Mouse (Mus musculus) MN1 (cell line): ENCODE results near the gene Lpar1.

Source experiments
- DNase-seq: peaks from one replicate; pipeline ENCODE4 v3.0.0-alpha.2; 2016; ENCODE audit warnings: low spot score

The Lpar1 gene

DNA sequence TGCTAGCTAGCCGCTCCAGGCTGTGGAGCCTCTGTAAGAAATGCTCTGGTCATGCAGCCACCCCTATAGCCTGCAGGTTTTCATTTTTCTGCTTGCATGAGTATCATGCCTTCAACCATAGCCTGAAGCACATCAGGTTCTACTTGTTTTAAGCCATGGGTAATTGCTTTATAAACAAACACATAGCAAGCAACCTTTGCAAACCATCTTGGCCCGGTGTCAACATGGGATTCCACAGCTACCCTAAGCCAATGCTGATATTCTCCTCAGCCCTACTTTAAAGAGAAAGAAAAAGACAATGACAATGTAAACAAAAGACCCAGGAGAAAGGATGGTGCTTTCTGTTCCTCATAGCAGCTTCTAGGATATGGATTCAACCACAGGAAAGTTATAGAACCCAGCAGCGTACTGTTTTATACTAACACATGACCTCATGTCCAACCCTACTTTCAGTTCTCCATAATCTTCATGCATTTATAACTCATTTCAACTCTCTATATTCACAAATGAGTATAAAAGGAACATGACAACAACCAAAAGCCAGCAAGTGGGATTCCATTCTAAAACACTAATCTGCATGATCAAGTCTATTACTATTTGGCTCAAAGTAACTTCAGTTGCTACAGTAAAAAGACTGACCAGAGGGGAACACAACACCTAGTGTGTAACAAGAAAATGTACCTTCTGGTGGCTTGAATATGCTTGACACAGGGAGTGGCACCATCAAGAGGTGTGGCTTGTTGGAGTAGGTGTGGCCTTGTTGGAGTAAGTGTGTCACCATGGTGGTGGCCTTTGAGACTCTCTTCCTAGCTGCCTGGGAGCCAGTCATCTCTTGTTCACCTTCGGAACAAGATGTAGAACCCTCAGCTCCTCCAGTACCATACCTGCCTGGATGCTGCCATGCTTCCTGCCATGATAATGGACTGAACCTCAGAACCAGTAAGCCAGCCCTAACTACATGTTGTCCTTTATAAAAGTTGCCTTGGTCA is 46.9 kb downstream of the Lpar1 start:
- no peak for DNase-seq

DNA sequence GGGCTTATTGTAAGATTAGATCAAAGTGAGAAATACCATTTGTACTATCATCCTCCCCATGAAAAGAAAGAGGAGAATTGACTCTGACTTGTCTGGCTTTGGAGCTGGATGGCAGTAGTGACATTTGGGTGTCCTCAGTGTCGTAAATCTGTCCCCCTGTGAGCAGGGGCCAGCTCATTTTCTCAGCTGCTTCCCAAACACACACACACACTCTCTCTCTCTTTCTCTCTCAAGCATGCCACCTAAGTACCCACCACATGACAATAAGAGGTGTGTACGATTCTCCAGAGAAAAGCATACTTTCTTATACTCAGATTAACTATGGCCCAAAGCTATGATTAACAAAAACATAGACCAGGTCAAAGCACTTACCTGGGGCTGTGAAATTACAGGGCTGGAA is 49.4 kb downstream of the Lpar1 start:
- no peak for DNase-seq

DNA sequence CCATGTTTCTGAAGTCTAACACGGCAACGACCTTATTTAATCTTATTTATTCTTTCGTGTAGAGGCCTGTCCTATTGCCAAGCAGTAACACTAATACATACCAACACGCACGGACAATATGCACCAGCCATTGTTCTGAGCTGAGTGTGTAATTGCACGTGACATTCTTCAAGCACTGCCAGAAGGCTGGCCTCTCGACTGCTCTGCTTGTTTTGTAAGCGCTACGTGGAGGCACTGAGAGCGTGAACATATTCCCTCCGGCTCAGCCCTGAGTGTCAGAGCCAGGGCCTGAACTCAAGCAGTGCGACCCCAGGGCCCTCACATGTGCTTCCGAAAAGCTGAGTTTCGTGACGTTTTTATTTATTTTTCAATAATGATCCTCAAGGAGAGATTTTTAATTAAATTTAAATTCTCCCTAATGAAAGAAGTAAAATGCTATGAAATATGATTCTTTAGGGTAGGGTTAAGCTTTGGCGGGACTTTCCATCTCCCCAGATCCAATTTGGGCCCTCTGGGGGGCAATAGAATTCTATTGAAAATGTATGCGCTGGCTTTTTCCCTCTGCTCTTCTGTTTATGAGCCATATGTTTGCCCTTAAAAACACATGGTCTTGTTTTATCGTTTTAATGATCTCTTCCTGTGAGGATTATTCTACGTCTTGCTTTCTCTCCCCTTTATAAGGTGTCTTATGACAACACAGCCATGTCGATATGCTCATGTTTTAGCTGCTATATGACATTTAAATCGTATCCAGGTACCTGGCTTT is 52.5 kb downstream of the Lpar1 start:
- DNase-seq: no peak

DNA sequence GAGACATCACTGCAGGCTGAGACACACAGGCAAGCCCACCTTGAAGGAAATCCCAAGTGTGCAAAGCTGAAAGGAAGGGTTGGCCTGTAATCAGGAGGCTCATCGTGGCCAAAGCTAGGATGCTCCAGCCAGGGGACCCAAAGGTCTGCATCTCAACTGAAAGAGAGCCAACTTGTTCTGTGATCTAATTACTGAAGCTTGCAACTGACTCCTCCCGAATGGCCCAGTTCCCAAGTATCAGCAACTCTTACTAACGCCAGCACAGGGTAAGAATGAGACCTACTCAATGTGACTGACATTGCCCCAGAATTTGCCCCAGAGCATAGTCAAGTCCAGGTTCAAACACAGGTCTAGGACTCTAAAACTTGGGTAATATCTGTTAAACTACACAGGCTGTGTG is 53.9 kb downstream of the Lpar1 start:
- DNase-seq: no peak

DNA sequence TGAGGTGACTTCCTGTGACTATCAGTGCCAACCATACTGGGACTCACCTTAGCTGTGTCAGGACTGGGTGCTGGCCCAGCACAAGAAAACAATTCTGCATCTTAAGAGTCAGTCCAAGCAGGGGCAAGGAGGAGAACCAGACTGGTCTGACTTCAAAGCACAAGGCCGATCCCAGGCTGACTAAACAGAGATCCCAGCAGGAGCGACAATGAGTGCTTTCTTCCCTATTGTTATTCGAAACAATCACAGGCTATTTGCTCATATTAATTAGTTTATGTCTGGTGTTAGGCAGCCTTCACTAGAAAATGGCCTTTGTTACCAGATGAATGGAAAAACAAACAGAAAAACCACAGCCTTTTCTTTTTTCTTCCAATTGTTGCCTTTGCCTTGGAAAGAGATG is 54.5 kb downstream of the Lpar1 start:
- DNase-seq: no peak

DNA sequence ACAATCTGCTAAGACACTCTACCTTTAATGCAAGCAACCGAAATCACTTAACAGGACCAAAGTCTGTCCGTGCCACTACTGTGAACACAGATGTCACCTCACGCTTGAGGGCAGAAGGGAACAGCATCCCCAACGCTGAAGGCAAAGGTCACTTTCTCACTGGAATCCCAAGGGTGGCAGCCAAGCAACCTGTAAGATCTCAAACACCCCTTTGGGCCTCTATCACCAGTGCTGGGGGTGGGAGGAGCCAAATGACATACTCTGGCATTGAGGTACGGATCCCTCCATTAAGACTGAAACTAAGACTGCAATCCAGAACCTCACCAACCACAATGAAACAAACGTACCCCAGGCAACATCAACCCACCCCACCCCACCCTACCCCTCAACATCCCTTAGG is 55.0 kb downstream of the Lpar1 start:
- no peak for DNase-seq

DNA sequence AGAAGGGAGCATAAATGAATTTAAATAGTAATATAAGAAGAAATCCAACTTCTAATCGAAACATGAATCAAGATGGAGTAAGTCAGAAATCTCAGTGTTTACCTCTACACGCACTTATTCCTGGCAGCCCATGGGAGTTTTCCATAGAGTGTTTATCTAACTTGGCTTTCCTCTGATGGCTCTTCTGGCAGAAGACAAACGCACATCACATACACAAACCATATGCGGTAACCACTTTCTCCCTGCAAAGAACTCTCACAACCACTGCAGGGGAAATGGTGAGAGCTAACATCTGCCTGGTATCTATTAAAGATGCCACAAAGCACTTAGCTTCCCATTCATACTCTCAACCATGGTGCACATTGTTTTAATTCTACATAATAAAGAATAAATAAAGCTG is 56.4 kb downstream of the Lpar1 start:
- no peak for DNase-seq

DNA sequence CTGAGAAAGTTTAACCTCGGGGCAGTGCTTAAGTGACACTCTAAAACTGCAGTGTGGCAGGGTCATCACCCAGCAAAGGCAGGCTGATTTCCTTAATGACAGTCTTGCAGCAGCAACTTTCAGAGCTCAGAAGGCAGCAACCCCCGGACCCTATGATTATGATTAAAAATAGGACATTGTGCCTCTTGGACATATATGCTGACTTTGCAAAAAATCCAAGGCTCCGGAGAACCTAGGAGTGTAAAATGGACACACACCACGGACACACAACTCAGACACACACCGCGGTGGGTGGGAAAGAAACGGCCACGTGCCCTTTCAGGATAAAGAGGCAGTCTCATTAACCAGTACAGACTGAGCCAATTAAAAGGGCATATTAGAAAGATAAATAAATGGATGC is 57.0 kb downstream of the Lpar1 start:
- DNase-seq: no peak

DNA sequence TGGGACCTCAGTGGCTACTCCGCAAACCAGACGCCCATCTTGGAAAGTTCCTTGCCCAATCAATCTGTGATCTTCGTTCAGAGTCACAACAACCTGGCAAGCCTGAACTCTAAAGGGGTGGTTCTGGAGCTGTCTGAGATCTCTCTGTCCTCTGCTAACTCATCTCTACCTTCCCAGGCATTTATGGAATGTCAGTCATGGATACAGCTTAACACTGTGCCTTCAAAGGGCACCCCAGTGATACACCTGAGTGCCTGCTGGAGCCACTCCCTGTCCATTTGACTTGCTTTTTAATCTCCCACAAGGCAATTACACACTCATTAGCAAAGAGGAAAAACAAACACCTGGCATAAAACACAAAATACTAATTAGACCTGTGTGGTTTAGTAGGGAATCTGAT is 62.0 kb downstream of the Lpar1 start:
- no peak for DNase-seq

DNA sequence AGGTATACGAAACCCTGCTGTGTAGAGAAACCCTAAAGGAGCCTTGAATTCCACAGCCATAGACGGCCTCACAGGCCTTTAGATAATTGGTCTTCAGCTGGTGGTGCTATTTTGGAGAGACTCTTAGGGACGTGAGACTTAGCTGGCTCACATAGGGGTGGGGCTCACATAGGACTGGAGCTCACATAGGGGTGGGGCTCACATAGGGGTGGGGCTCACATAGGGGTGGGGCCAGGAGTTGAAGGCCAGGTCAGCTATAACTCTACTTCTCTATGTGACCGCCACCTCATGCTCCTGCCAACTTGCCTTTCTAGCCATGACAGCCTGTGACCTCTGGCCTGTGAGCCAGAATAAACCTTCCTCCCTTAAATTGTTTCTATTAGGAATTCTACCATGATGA is 63.3 kb downstream of the Lpar1 start:
- DNase-seq: no peak

DNA sequence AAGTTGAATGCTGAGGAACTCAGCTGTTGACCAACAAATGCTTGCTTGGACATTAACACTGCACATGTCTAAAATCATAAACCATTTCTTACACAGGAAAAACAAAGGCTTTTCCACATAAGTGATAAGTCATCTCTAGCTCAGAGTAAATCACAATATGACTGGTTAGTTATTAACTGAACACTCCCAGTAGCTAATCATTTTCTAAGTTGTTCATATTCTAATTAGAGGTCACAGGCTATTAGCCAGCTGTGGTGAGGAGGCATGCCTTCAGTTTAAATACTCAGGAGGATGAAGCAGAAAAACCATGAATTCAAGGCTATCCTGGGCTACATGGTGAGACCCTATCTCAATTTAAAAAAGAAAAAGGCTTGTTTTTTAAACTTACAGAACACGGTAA is 75.1 kb downstream of the Lpar1 start:
- no peak for DNase-seq

DNA sequence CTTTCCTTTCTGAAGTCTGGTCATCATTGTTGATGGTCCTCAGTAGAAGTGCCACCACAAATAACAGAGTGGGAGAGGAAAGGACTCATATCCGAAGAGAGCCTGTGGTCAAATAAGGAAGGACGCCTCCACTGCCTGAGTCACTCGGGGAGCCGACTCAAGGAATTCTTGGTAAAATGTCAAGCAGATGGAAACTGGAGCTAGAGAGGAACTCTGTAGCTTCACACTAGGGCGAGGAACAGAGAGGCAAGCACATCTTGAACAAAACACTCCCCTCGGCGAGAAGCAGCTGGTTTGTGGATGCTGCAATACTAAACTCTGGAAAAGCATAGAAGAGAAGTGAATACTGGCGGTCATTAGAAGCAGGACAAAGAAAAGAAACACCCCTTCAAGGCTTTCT is 76.0 kb downstream of the Lpar1 start:
- no peak for DNase-seq

DNA sequence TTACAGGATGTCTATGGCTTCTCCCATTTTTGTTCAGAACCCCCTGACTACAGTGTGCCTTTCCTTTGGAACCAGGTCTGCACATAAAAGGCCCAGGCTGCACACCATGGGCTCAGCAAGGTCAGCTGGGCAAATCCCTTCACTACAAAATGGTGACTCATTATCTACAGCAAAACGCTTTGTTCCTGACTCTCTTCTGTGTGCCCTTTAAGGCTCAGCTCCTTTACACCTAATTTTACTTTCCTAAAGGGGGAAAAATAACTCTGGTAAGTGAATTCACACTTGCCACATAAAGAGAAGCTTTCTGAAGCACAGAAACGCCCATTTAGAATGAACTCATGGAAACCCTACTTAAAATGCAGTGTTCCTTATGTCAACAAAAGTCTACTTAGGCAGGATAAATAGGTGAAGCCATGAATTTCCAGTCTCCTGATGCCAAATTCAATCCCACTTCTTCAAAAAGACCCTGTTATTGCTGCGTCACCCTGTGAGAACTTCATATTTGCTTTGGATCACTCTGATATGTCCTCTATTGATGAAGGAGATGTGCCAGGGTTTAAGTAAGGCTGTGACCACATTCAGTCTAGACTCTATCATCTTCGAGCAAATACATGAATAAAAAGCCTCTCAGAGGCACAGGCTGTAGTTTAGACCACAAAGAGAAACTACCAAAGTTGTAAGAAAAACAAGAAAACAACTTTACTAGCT is 82.3 kb downstream of the Lpar1 start:
- DNase-seq: no peak

DNA sequence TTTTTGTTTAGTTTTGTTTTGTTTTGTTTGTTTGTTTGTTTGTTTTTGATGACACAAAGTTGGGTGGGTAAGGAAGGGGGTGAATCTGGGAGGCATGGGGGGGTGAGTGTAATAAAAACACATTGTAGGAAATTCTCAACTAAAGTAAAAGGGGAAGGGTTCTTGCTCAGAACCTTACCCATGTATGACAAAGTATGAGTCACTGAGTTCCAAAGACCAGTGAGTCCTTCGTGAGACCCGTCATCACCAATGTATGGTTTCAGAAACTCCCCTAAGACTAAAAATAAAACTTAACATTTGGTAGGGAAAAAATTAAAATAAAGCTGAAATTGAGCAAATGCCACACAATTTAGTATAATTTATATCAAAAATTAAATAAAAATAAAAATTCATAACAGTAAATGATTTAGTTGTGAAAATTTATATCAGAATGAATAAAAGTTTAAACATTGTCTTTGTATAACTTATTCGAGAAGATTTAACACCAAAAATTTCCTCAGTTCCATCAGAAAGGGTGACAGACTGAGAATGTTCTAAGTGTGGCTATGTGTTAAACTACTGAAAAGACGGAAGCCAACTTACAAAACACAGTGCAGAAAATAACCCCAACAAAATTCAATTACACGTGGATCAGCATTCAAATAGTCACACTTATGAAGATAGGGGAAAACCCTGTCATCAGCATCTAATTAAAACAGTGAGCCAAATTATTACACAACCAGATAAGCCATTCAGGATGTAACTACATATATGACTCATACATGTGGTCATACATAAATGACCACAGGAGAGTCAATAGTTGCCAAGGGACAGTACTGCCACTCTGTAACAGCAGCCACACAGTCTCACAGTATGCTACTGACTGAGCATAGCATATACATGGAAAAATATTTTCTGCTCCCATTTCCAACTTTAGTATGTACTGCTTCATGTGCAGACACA is 83.8 kb downstream of the Lpar1 start:
- DNase-seq: no peak

DNA sequence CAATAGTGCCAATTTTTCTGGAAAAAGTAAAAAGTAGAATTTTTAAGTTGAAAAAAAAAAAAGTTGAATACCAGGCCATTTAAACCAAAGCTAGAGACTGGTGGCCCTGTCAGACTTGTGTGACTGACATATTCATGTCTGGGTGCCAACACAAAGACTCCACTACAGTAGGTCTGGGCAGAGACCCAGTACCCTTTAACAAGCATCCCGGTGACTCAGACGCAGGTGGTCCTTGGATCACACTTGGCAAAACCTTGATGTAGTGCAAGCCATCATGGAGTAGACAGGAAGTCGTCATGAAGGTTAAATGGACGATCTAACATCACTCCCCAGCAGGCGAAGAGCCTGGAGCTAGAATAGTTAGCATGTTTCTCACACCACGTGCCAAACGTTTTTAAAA is 84.7 kb downstream of the Lpar1 start:
- DNase-seq: no peak

DNA sequence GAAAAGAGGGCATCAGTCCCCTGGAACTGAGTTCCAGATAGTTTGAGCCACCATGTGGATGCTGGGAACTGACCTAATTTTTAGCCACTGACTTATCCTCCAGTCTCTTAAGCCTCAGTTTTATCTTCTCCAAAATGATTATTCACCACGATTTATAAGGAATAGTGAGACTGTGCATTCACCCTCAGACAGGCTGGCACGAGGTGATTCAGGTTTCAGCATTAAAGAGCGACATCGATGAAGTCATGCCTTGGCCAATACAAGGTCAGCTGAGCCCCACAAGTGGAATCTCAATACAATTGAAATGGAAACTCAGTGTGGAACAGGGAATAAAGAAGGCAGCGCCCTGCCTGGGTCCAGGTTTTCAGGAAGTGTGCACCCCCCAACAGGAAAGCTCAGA is 88.1 kb downstream of the Lpar1 start:
- no peak for DNase-seq

DNA sequence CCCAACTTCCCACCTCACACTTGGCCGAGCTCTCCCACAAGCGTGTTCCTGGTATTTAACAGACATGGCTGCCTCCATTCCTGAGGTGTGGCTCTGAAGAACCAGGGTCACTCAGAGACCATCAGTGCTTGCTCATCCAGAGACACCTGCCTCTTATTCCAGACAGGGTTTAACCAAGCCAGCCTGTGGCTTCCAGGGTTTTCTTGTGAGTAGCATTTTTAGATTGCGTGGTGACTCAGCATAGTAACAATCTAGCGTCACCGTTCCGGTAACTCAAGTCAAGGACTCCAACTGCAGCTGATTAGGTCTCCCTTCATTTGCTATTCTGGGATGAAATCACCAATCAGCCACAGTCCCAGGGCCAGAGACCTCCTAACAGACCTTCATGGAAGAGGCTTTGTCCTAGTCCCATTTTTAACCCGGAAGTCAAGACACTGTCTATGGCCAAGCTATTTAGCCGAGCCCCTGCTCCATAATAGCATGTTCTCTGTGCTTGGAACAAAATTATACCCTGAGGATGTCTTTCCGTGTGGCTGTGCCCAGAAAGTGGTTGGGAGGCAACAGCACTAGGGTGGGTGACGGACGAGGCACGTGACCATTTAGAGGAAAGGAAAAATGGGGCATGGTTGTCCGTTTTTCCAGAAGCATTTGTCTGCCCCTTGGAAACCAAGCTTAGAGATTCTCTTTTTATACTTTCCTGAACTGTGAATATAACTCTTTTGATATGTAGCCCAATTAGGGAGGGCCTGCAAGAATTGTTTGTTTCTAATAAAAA is 89.1 kb downstream of the Lpar1 start:
- DNase-seq: no peak

DNA sequence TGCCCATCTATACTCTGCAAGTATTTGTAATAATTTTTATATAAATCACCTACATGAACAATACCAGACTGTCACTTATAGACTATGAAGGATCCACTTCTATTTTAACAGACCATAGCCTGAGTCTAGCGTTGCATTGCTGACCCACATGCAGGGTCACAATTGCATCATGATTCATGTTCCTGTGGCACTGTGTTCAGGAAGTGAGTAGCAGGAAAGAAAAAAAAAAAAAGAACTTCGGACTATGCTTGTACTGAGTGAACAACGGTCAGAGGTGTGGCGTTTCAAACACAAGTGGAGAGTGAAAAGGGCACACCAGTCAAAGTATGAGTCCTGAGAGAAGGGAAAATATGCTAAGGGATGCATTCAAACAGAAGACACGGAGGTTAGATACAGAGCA is 90.7 kb downstream of the Lpar1 start:
- DNase-seq: no peak

DNA sequence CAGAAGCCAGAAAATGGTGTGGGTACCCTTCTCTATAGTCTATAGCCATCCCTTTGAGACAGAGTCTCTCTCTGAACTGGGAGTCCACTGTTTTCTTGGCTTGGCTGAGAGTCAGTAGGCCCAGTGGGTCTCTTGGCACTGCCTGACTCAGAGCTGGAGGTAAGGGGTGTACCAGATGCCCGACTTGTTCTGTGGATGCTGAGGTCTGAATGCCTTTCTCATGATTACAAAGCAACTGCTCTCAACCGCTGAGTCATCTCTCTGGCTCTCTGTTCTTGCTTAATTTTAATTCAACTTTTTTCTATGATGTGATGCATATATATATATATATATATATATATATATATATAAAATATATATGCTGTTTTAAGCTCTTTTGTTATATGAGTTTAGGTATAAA is 91.1 kb downstream of the Lpar1 start:
- no peak for DNase-seq

DNA sequence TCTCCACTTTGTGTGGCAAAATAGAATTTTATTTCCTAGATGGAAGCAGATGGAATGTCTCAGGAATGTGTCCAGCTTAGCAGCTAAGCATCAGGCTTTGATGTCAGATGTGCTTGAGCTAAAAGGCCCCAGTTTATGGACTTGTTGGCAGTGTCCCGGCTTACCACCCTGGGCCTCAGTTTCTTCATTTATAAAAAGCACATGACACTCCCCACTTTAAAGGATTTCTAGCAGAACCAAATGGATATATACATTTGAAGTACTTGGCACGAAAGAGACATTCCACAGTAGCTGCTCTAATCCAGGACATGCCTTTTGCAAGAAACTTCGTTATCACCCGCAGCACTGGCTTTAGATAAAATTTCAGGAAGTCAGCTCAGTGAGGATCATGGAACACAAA is 100.4 kb downstream of the Lpar1 start:
- no peak for DNase-seq

DNA sequence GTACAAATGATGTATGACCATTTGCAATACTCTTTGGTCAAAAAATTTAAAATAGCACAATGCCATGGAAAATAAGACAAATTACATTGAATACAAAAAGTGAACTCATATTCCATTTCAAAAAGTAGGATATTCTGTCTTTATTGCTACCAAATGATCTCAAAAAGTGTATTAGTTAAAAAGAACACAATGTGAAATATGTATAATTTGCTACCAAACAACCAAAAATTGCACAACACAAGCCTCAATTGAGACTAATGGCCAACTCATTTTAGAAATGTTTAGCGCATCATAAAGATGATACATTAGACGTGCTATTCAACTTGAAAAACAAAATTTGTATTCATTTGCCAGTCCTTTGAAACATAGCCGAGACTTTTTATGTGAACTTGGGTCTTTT is 104.9 kb downstream of the Lpar1 start:
- no peak for DNase-seq
